Mouse (Mus musculus) lung, postnatal 0 days (tissue): ENCODE data around the gene Gcn1l1. TPM values are rescaled to one million over a fixed set of nuclear protein-coding genes. Genes with fewer than 3 reads are reported as not detected.

Source experiments
- ATAC-seq: fragments of 200-750 bp; cut with Nextera tagmentation; 2 replicates; pipeline ENCODE4 v1.8.0; 2017; ENCODE audit warnings: moderate library complexity
- DNase-seq: peaks from one replicate; pipeline ENCODE4 v3.0.0-alpha.2; 2016; ENCODE audit warnings: low spot score
- H3K27ac ChIP-seq: fragments of 300-500 bp; sonication (generic); 2 replicates; pipeline ENCODE4 v1.5.1; 2014; ENCODE audit warnings: antibody characterized with exemption, mild to moderate bottlenecking, low read length, mixed read lengths
- H3K27me3 ChIP-seq: fragments of 300-500 bp; sonication (generic); replicated peaks from 2 replicates; pipeline ENCODE4 v1.6.1; 2014; ENCODE audit warnings: low read length, mixed read lengths; ENCODE audit not compliant: insufficient read depth
- H3K36me3 ChIP-seq: fragments of 300-500 bp; sonication (generic); 2 replicates; pipeline ENCODE4 v1.6.1; 2014; ENCODE audit warnings: low read length, mixed read lengths; ENCODE audit not compliant: insufficient read depth
- H3K4me1 ChIP-seq: fragments of 300-500 bp; sonication (generic); 2 replicates; pipeline ENCODE4 v1.6.1; 2014; ENCODE audit warnings: antibody characterized with exemption, low read depth, low read length, mixed read lengths; ENCODE audit not compliant: insufficient read depth
- H3K4me2 ChIP-seq: fragments of 300-500 bp; sonication (generic); replicated peaks from 2 replicates; pipeline ENCODE4 v1.6.1; 2014; ENCODE audit warnings: low read depth, mild to moderate bottlenecking, low read length, moderate library complexity, mixed read lengths
- H3K4me3 ChIP-seq: fragments of 300-500 bp; sonication (generic); 2 replicates; pipeline ENCODE4 v1.5.1; 2014; ENCODE audit warnings: low read depth, low read length
- H3K9ac ChIP-seq: fragments of 300-500 bp; sonication (generic); replicated peaks from 2 replicates; pipeline ENCODE4 v1.6.1; 2014; ENCODE audit warnings: low read depth, mild to moderate bottlenecking
- H3K9me3 ChIP-seq: fragments of 300-500 bp; sonication (generic); 2 replicates; pipeline ENCODE4 v1.6.1; 2016; ENCODE audit warnings: low read length, mixed read lengths
- CTCF ChIP-seq: IDR thresholded peaks from 2 replicates; pipeline ENCODE4 v1.5.1; 2016; ENCODE audit warnings: antibody characterized with exemption, mild to moderate bottlenecking
- EP300 ChIP-seq: IDR thresholded peaks from 2 replicates; pipeline ENCODE4 v1.6.1; 2016; ENCODE audit warnings: antibody characterized with exemption, mild to moderate bottlenecking, control low read depth
- WGBS: fragments of 180-500 bp; shearing (Covaris S2); extraction: QIAGEN DNeasy Blood & Tissue Kit; methylation state at CpG from one replicate; pipeline ENCODE4 v1.1.7; 2014; 5-methylcytosine and 5-hydroxymethylcytosine counted together
- polyA plus RNA-seq: library from polyadenylated mRNA; unstranded; fragments of >200 nt; fragmentation: Nextera tagmentation; extraction: Ambion mirVana; gene quantifications from 2 replicates; pipeline ENCODE4 v1.2.1, GENCODE M21; 2015

Gcn1l1 gene
- polyA plus RNA-seq, 1 experiment from 2014 or later: 13.1 TPM

- no peak overlapping the region for H3K4me2 ChIP-seq
- WGBS: 85% methylated on average over 18 of the region's 18 CpGs
- ATAC-seq: no peak
These were observed 10.3 kb upstream of the Gcn1l1 start for GRCm38 (mm10) chr5:115554536-115555291.

GRCm38 (mm10) chr5:115556217-115556616 is 8.8 kb upstream of the Gcn1l1 start:
- 12% methylated on average over 8 of the region's 8 CpGs for WGBS
- ATAC-seq: no peak
- no peak overlapping the region for H3K27ac ChIP-seq
- peaks cover 13% of the 10 kb centered on the region for H3K36me3 ChIP-seq
- H3K27me3 ChIP-seq: no peaks in the 10 kb centered on the region
- H3K4me2 ChIP-seq: no peak overlapping the region
- no peaks in the 10 kb centered on the region for H3K9me3 ChIP-seq
- no peak overlapping the region for H3K9ac ChIP-seq
- no peak overlapping the region for H3K4me3 ChIP-seq
- TF ChIP-seq CTCF (peak; percentile 98), EP300 (no peak)
- peaks cover 10% of the 10 kb centered on the region for H3K4me1 ChIP-seq
- DNase-seq: peak; percentile 83

More at GRCm38 (mm10) chr5:115554536-115555291, 10.3 kb upstream of the Gcn1l1 start:
- Histone ChIP-seq H3K4me3 (no peak overlapping the region), H3K27me3 (no peaks in the 10 kb centered on the region), H3K9ac (no peak overlapping the region), H3K4me1 (peaks cover 4% of the 10 kb centered on the region; the same call in 1 of the 2 replicates), H3K9me3 (no peaks in the 10 kb centered on the region), H3K27ac (no peak overlapping the region), H3K36me3 (peaks cover 13% of the 10 kb centered on the region)
- no peak for TF ChIP-seq CTCF
- no peak for TF ChIP-seq EP300
- no peak for DNase-seq

- ATAC-seq: no peak
- 88% methylated on average over 14 of the region's 14 CpGs for WGBS
These were observed 6.8 kb upstream of the Gcn1l1 start for GRCm38 (mm10) chr5:115558182-115558794.

GRCm38 (mm10) chr5:115559237-115560101 is 5.6 kb upstream of the Gcn1l1 start, which contains the start of gene Rplp0:
Gene Rplp0 (plus strand): TSS chr5:115559467.
- Histone ChIP-seq H3K36me3 (peaks cover 5% of the 10 kb centered on the region; the same call in 1 of the 2 replicates), H3K27me3 (no peaks in the 10 kb centered on the region), H3K4me3 (peak within 1 kb of the TSS; percentile 77), H3K27ac (peak within 1 kb of the TSS; percentile 91), H3K9me3 (no peaks in the 10 kb centered on the region), H3K9ac (peak within 1 kb of the TSS; percentile 90), H3K4me1 (peaks cover 10% of the 10 kb centered on the region), H3K4me2 (peak within 1 kb of the TSS; percentile 69)
- WGBS: under 1% methylated on average over 60 of the region's 78 CpGs
- peak; percentile 98 for DNase-seq
- peak; percentile 99 for TF ChIP-seq CTCF
- peak; percentile 10; the same call in 1 of the 2 replicates for TF ChIP-seq EP300
- ATAC-seq: peak; percentile 99

More at GRCm38 (mm10) chr5:115558182-115558794, 6.8 kb upstream of the Gcn1l1 start:
- Histone ChIP-seq H3K4me3 (no peak overlapping the region), H3K9me3 (no peaks in the 10 kb centered on the region), H3K9ac (no peak overlapping the region), H3K27ac (no peak overlapping the region), H3K36me3 (peaks cover 15% of the 10 kb centered on the region), H3K27me3 (no peaks in the 10 kb centered on the region), H3K4me1 (peaks cover 10% of the 10 kb centered on the region), H3K4me2 (no peak overlapping the region)
- no peak for DNase-seq
- TF ChIP-seq CTCF (no peak), EP300 (no peak)

GRCm38 (mm10) chr5:115560336-115560905 is 4.6 kb upstream of the Gcn1l1 start:
- WGBS: 29% methylated on average over 13 of the region's 13 CpGs
- H3K9me3 ChIP-seq: no peaks in the 10 kb centered on the region
- H3K27ac ChIP-seq: 0 out of 2 replicates have a peak overlapping the region, but pooled peaks have one; percentile 91
- peak overlapping the region; percentile 69 for H3K4me2 ChIP-seq
- H3K36me3 ChIP-seq: peaks cover 5% of the 10 kb centered on the region; the same call in 1 of the 2 replicates
- H3K4me1 ChIP-seq: peaks cover 10% of the 10 kb centered on the region
- no peaks in the 10 kb centered on the region for H3K27me3 ChIP-seq
- TF ChIP-seq CTCF (no peak), EP300 (no peak)
- H3K4me3 ChIP-seq: peak overlapping the region; percentile 77
- no peak for ATAC-seq
- peak overlapping the region; percentile 90 for H3K9ac ChIP-seq
- no peak for DNase-seq
